Mouse (Mus musculus) CD4-positive, CD25-positive, alpha-beta regulatory T cell, adult 4 months (primary cell): ENCODE results near the gene B4galt7. TPM values are rescaled to one million over a fixed set of nuclear protein-coding genes. Genes with fewer than 3 reads are reported as not detected.

Experiments
- polyA plus RNA-seq, 2 experiments: library from polyadenylated mRNA; unstranded; fragments of 100-300 nt; shearing (Covaris generic); gene quantifications; one replicate each; pipeline ENCODE4 v1.2.1; 2017

Gene B4galt7
- polyA plus RNA-seq, 2 experiments from 2014 or later = 20.5 to 42.3 TPM

Other genes starting within 250 kb of the B4galt7 start
- 10 to 100 TPM; 59.0 to 66.4 TPM for gene Lman2, start 237.1 kb upstream of the B4galt7 start, polyA plus RNA-seq
- 10 to 100 TPM; 71.0 to 88.5 TPM for gene Rgs14, start 230.2 kb upstream of the B4galt7 start, polyA plus RNA-seq
- gene Slc34a1, start 201.7 kb upstream of the B4galt7 start, polyA plus RNA-seq = not detected
- gene Pfn3, start 184.7 kb upstream of the B4galt7 start, polyA plus RNA-seq = not detected
- gene F12, start 173.1 kb upstream of the B4galt7 start, polyA plus RNA-seq = not detected
- 10 to 100 TPM; 26.4 to 36.7 TPM for gene Grk6, start 154.8 kb upstream of the B4galt7 start, polyA plus RNA-seq
- gene Prr7, start 135.6 kb upstream of the B4galt7 start, polyA plus RNA-seq = not detected
- gene Dbn1, start 111.8 kb upstream of the B4galt7 start, polyA plus RNA-seq = not detected
- gene Pdlim7, start 86.2 kb upstream of the B4galt7 start, polyA plus RNA-seq = 10 to 100 TPM in 1 of 2 experiments, 1 to 10 TPM in 1; 6.3 to 14.6 TPM
- gene Dok3, start 70.6 kb upstream of the B4galt7 start, polyA plus RNA-seq = 1 to 10 TPM in 1 of 2 experiments, under 1 TPM in 1; 0.35 to 1.0 TPM
- gene Ddx41, start 63.2 kb upstream of the B4galt7 start, polyA plus RNA-seq = 10 to 100 TPM; 55.8 to 74.2 TPM
- 10 to 100 TPM; 36.3 to 40.2 TPM for gene Fam193b, start 28.8 kb upstream of the B4galt7 start, polyA plus RNA-seq
- gene Tmed9, start 26.2 kb upstream of the B4galt7 start, polyA plus RNA-seq = 100 to 1,000 TPM; 206 to 437 TPM
- gene Caml, start 23.1 kb downstream of the B4galt7 start, polyA plus RNA-seq = 10 to 100 TPM; 41.7 to 46.1 TPM
- 10 to 100 TPM; 58.1 to 64.6 TPM for gene Ddx46, start 35.1 kb downstream of the B4galt7 start, polyA plus RNA-seq
- gene B230219D22Rik, start 93.2 kb downstream of the B4galt7 start, polyA plus RNA-seq = 10 to 100 TPM; 12.8 to 14.2 TPM
- 10 to 100 TPM; 26.6 to 27.0 TPM for gene Txndc15, start 114.8 kb downstream of the B4galt7 start, polyA plus RNA-seq
- 1 to 10 TPM; 5.0 to 7.0 TPM for gene Pcbd2, start 127.5 kb downstream of the B4galt7 start, polyA plus RNA-seq
- gene Catsper3, start 184.7 kb downstream of the B4galt7 start, polyA plus RNA-seq = under 1 TPM in 1 of 2 experiments, not detected in 1; 0.58 TPM
- gene Pitx1, start 236.3 kb downstream of the B4galt7 start, polyA plus RNA-seq = not detected